Mouse (Mus musculus) Patski (cell line): ENCODE results near the gene Atox1. TPM values are rescaled to one million over a fixed set of nuclear protein-coding genes. Genes with fewer than 3 reads are reported as not detected.
A peak's percentile ranks its signal among the peaks of the same experiment; 100 is the strongest.

ENCODE experiments used
- ATAC-seq: fragments of 100-300 bp; one replicate; pipeline ENCODE4 v1.8.0; 2021
- CTCF ChIA-PET: fragments of 350-600 bp; sonication (Branson Sonifier 250); formaldehyde crosslinking; loops from one replicate; lab custom pipeline; 2022; ENCODE audit warnings: inconsistent platforms; lab: Charles Lee
- POLR2A ChIA-PET: fragments of 350-600 bp; sonication (Branson Sonifier 250); formaldehyde crosslinking; loops from one replicate; lab custom pipeline; 2022; ENCODE audit warnings: antibody characterized with exemption, inconsistent platforms; lab: Charles Lee
- DNase-seq: peaks from one replicate; pipeline ENCODE4 v3.0.0-alpha.2; 2011; ENCODE audit warnings: low read depth, low spot score
- H3K27me3 ChIP-seq: fragments of 371-371 bp; one replicate; pipeline ENCODE4 v1.5.1; 2021
- CTCF ChIP-seq: fragments of 100-300 bp; IDR thresholded peaks from one replicate; pipeline ENCODE4 v1.5.1; 2021
- in situ Hi-C: fragments of 300-500 bp; cut with MboI; formaldehyde crosslinking; loops from 3 replicates; pipeline ENCODE4 v1.11.1; 2018; ENCODE audit warnings: low pct_unique_long_range_greater_than_20kb, mixed read lengths
- polyA plus RNA-seq: library from polyadenylated mRNA; unstranded; gene quantifications from one replicate; pipeline ENCODE4 v1.2.3, GENCODE M21; 2021

Gene Atox1
- polyA plus RNA-seq = 254 TPM

DNA sequence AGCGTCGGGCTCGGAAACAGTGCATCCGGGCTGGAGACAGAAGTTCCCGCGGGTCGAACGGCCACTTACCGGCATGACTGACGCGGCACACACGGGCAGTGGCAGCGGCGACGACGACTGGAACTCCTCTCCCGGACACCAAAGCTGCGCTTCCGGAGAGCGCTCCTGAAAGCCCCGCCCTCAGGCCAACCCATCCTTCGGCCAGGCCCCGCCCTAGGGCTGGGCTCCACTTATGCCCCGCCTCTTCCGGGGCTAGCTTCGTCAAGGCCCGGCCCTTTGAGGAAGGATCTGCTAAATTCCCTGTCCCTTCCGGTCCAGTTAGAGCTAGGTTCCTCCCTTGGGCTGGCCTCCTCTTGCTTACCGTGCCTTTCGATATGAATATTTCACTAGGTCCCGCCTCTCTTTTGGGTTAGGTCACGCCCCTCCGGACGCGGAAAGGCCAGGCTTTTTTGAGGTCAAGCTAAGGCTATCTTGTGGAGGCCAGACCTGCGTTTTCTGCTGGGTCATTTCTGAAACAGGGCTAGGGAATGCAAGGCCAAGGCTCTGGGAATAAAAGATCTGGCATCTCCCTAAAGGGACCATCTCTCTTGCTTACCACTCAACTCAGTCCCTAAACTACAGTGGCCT is at the start of gene Atox1:
TSS of gene Atox1 (minus strand) at position 221 of the 627 bp plus-strand sequence.
- ATAC-seq (peak; percentile 96), DNase-seq (peak; percentile 83)
- no peaks in the 10 kb centered on the region for H3K27me3 ChIP-seq
- in situ Hi-C loops = no loop called here
- POLR2A ChIA-PET = interaction anchor here (2.3 kb wide), 1 partner anchor 8 kb away, joined by 10 read pairs; the partner anchor contains the start of gene G3bp1
- CTCF ChIA-PET = interaction anchor here (1.0 to 3.6 kb wide), 6 partner anchors 9 to 42 kb away, joined by 3 to 20 read pairs (median 8); partner anchors contain the start of gene G3bp1
- TF ChIP-seq CTCF = no peak

DNA sequence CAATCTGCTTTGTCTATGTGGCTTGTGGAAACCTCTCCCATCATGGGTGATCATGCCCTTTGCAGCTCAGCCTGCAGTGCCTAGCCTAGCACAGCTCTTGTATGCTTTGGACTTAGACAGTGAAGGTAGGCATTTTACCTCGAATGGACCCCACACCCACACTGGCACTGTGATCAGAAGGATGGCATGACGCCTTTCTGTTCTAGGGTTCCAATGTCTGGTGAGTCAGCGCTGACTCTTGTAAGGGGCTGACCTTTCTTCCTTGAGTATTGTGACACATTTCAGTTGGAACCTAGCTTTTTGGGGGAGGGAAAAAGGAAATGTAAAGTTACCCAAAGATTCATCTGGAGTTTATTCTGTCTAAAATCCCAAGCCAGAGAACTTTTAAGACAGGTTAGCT is 44.4 kb upstream of the Atox1 start:
- H3K27me3 ChIP-seq = no peaks in the 10 kb centered on the region
- no peak for TF ChIP-seq CTCF
- ChIA-PET POLR2A (no interaction called here), CTCF (interaction anchor here (1.4 kb wide), 1 partner anchor 13 kb away, joined by 3 read pairs; no protein-coding TSS in a partner anchor)
- ATAC-seq (no peak), DNase-seq (no peak)
- in situ Hi-C loops = no loop called here

DNA sequence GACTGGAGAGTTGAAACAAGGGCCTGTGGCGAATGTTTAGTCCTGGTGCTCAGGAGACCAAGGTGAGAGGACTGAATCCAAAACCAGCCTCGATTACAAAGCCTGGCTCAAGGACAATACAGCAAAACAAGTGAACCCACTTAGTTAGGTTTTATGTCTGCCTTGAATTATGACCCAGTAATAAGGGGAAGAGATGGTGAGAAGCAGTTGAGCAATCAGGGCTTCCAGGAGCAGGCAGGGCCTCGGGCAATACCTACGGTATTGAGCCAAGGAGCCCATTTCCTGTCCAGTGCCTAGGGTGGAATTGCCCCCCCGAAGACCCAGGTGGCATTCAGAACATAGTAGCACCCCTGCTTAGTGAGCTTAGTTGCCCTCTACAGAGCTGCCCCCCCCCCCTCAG is 41.8 kb upstream of the Atox1 start:
- no peaks in the 10 kb centered on the region for H3K27me3 ChIP-seq
- ATAC-seq = peak; percentile 67

DNA sequence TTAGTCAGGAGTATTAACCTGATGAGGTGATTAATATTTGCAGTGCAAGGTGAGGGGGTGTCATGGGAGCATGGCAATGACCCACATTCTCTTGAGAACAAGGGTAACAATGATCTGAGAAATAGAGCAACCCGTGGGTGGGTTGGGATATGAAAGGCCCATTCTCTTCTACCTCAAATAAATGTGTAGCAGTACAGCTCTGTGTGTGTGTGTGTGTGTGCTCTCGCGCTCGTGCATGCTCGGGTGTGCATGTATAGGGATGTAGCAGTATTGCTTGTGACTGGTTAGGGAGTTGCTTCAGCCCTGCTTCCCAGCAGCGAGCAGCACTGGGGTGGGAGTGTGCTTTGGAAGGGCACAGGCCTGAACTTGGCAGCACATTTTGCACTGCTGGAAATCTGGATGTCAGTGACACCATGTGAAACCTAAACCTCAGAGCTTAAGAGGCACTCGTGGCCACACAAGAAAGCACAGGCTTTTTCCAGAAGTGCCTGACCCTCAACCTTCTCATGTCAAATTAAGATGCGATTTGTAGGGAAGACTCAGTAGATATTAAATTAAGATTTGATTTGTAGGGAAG is 41.0 kb upstream of the Atox1 start:
- ChIA-PET CTCF (interaction anchor here (2.1 kb wide), 1 partner anchor 41 kb away, joined by 6 read pairs; the partner anchor contains the start of gene Atox1), POLR2A (interaction anchor here (0.6 to 2.0 kb wide), 2 partner anchors 16 to 33 kb away, joined by 4 read pairs; partner anchors contain the start of gene G3bp1)
- DNase-seq (no peak), ATAC-seq (no peak)
- in situ Hi-C loops = no loop called here
- H3K27me3 ChIP-seq = no peaks in the 10 kb centered on the region
- TF ChIP-seq CTCF = no peak

More for the DNA sequence above, 41.8 kb upstream of the Atox1 start:
- ChIA-PET POLR2A (interaction anchor here (0.5 to 2.0 kb wide), 2 partner anchors 34 to 127 kb away, joined by 3 to 4 read pairs; partner anchors contain the start of gene G3bp1), CTCF (interaction anchor here (0.8 to 2.1 kb wide), 3 partner anchors 10 to 603 kb away, joined by 3 to 6 read pairs (median 5); partner anchors contain the start of gene Atox1)
- in situ Hi-C loops = no loop called here
- TF ChIP-seq CTCF = no peak
- no peak for DNase-seq

DNA sequence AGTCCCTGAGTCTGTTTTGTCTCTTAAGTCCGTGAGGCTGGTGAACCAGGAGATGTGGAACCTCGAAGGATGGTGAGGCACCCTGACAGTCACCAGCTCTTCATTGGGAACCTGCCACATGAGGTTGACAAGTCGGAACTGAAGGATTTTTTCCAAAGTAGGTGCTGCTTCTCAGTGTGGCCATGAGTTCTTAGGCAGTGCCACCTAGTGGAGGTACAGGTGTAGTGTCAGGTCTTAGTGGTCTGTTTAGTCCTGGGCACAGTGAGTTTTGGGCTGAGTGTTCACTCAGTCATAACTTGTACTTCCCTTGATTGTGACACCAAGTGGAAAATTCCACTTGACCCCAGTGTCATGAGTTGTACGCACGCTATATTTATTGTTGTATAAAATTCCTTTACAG is 36.8 kb upstream of the Atox1 start:
- ChIA-PET POLR2A (interaction anchor here (0.7 kb wide), 1 partner anchor 61 kb away, joined by 3 read pairs; no protein-coding TSS in a partner anchor), CTCF (interaction anchor here (0.9 to 2.7 kb wide), 8 partner anchors 11 to 38 kb away, joined by 3 to 20 read pairs (median 5); partner anchors contain the start of gene Atox1)
- peak; percentile 88 for TF ChIP-seq CTCF
- ATAC-seq = peak; percentile 78
- in situ Hi-C loops = no loop called here
- DNase-seq = peak; percentile 12
- no peaks in the 10 kb centered on the region for H3K27me3 ChIP-seq

DNA sequence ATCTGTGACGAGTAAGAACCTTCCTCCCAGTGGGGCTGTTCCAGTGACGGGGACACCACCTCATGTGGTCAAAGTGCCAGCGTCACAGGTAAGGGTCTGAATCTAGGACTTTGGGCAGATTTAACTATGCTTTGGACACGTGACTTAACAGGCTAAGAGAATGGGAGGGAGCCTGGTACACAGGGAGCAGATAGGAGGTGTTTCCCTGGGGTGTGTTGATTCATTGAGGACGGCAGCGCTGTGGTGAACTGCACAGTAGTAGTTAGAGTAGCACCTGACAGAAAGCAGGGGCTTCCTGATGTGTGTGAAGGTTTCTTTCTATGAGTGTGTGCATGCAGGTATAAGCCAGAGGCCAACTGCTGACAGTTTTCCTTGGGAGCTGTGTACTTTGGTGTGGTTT is 35.1 kb upstream of the Atox1 start:
- DNase-seq (no peak), ATAC-seq (no peak)
- no peak for TF ChIP-seq CTCF
- in situ Hi-C loops = no loop called here
- CTCF ChIA-PET = no interaction called here
- POLR2A ChIA-PET = no interaction called here
- no peaks in the 10 kb centered on the region for H3K27me3 ChIP-seq

DNA sequence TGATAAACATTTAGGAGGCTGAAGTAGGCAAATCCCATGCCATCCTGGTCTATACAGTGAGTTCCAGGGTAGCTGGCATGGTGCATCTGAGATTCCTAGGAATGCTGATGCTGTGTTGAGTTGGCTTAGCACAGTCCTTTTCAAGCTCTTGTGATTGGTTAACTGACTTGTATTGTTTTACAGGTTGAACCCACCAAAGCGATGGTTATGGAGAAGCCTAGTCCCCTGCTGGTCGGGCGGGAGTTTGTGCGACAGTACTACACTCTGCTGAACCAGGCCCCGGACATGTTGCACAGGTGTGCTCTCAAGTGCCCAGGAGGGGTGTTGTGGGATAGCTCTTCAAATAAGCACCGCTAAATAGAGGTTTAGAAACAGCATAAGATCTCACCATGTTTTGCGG is 24.4 kb upstream of the Atox1 start:
- ChIA-PET CTCF (interaction anchor here (1.9 kb wide), 1 partner anchor 12 kb away, joined by 7 read pairs; no protein-coding TSS in a partner anchor), POLR2A (interaction anchor here (1.5 kb wide), 1 partner anchor 16 kb away, joined by 4 read pairs; the partner anchor contains the start of gene G3bp1)
- no peak for DNase-seq
- no peak for ATAC-seq
- in situ Hi-C loops = no loop called here
- H3K27me3 ChIP-seq = no peaks in the 10 kb centered on the region
- no peak for TF ChIP-seq CTCF

DNA sequence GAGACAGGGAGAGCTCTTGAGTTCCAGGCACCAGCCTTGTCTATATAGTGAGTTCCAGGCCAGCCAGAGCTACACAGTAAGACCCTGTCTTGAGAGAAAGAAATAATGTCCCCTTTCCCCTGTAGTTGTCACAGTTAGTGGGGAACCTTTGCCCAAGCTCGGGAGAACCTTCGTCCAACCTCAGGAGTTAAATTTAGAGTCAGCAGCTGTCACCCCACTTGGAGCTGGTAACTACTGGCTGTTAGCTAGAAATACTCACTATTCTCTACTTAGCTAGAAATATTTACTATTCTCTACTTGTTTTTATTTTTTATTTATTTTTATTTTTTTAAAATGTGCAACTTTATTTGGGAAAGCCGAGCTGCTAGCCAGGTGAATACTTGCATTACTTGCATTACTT is 12.2 kb upstream of the Atox1 start:
- ChIA-PET CTCF (interaction anchor here (0.9 kb wide), 1 partner anchor 13 kb away, joined by 3 read pairs; no protein-coding TSS in a partner anchor), POLR2A (no interaction called here)
- ATAC-seq = no peak
- in situ Hi-C loops = no loop called here
- no peak for TF ChIP-seq CTCF
- no peak for DNase-seq
- H3K27me3 ChIP-seq = no peaks in the 10 kb centered on the region

DNA sequence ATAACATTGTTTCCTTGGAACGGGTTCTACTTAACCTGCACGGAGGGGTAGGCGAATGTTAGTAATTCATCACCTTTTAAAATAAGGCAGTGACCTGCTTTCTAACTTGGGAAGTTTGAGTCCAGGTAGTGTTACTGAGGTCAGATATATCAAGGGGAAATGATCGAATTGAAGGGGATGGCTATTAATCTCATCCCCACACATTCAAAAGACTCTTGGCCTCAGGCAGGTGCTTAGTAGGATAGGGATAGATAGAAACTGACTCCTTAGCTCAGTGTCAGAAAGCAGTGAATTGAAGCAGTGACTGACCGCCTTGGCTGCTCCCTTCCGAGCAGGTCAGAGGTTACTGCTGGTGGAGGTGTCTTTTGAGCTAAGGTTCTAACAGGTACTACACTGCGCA is 10.4 kb upstream of the Atox1 start:
- TF ChIP-seq CTCF = no peak
- in situ Hi-C loops = no loop called here
- ATAC-seq = no peak
- POLR2A ChIA-PET = interaction anchor here (0.7 kb wide), 1 partner anchor 159 kb away, joined by 7 read pairs; no protein-coding TSS in a partner anchor
- CTCF ChIA-PET = interaction anchor here (3.7 kb wide), 1 partner anchor 11 kb away, joined by 17 read pairs; the partner anchor contains the start of gene Atox1
- H3K27me3 ChIP-seq = no peaks in the 10 kb centered on the region
- DNase-seq = no peak

DNA sequence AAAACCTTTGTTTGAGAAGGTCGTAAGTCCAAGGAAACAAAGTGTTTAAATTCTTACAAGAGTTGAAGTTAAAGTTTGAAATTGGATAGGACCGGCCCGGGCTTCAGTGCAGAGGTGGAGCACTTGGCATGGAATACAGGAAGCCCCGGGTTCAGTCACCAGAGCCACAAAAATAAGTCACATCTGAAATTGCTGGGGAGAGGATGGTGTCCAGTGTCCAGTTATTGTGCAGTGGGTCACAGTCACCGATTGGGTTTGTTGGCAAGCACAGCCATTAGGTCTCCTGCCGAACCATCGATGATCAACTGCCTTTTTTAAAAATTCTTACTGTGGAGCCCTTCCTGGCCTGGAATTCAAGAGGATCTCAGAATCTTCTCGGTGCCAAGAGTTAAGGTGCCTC is 9.7 kb upstream of the Atox1 start:
- H3K27me3 ChIP-seq = no peaks in the 10 kb centered on the region
- CTCF ChIA-PET = interaction anchor here (3.7 kb wide), 1 partner anchor 10 kb away, joined by 17 read pairs; the partner anchor contains the start of gene Atox1
- ATAC-seq = no peak
- DNase-seq = no peak
- no peak for TF ChIP-seq CTCF
- POLR2A ChIA-PET = interaction anchor here (1.0 to 1.3 kb wide), 2 partner anchors 11 to 55 kb away, joined by 3 read pairs; no protein-coding TSS in a partner anchor
- in situ Hi-C loops = no loop called here
